Mouse (Mus musculus): ENCODE results near the gene 6430531B16Rik. TPM values are rescaled to one million over a fixed set of nuclear protein-coding genes. Genes with fewer than 3 reads are reported as not detected.

Gene 6430531B16Rik
- polyA plus RNA-seq, 1 experiment from 2014 or later = 0.96 TPM

GRCm38 (mm10) chr7:139949893-139950282 is 28.7 kb downstream of the 6430531B16Rik start:
- WGBS = under 1% methylated on average over 15 of the region's 15 CpGs
- peaks cover 83% of the 10 kb centered on the region for H3K27me3 ChIP-seq
- H3K9me3 ChIP-seq = no peaks in the 10 kb centered on the region
- peak overlapping the region; percentile 37 for H3K4me3 ChIP-seq (replicated peaks)
- H3K9ac ChIP-seq (replicated peaks) = peak overlapping the region; percentile 36; the same call in 1 of the 2 replicates
- peaks cover 17% of the 10 kb centered on the region for H3K4me1 ChIP-seq (replicated peaks)
- H3K36me3 ChIP-seq = no peaks in the 10 kb centered on the region
- peak overlapping the region; percentile 59 for H3K4me2 ChIP-seq (replicated peaks)
- ATAC-seq = peak; percentile 70
- no peak overlapping the region for H3K27ac ChIP-seq

- no peak overlapping the region for H3K4me3 ChIP-seq (replicated peaks)
- ATAC-seq = no peak
- no peaks in the 10 kb centered on the region for H3K36me3 ChIP-seq
- H3K9ac ChIP-seq (replicated peaks) = no peak overlapping the region
- no peak overlapping the region for H3K27ac ChIP-seq
- peaks cover 100% of the 10 kb centered on the region for H3K27me3 ChIP-seq
- peaks cover 28% of the 10 kb centered on the region for H3K4me1 ChIP-seq (replicated peaks)
- WGBS = 24% methylated on average over 5 of the region's 5 CpGs
- H3K4me2 ChIP-seq (replicated peaks) = no peak overlapping the region
- H3K9me3 ChIP-seq = no peaks in the 10 kb centered on the region
Observed at GRCm38 (mm10) chr7:139946032-139946431, 32.5 kb downstream of the 6430531B16Rik start.

DNA sequence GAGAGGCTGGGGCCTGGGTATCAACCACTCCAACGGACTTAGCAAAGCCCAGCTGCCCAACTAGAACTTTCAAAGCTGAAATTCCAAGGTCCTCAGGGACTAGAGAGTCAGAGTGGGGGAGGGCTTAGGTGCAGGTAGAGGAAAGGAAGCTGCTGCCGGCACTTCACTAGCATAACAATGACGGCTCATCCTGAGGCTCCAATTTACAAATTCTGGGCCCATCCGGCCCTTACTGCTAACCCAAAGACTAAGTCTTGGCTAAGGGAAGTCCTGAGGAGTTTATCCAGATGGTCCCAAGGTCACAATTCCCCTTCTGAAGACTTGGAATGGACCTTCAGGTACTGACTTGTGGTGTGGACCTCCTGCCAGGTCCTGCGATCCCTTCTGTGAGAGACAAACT is 33.0 kb downstream of the 6430531B16Rik start:
- WGBS = 8% methylated on average over 5 of the region's 5 CpGs
- ATAC-seq = no peak
- Histone ChIP-seq H3K9ac (replicated peaks) (no peak overlapping the region), H3K9me3 (no peaks in the 10 kb centered on the region), H3K27ac (no peak overlapping the region), H3K4me2 (replicated peaks) (no peak overlapping the region), H3K36me3 (no peaks in the 10 kb centered on the region), H3K27me3 (peaks cover 100% of the 10 kb centered on the region), H3K4me1 (replicated peaks) (peaks cover 23% of the 10 kb centered on the region), H3K4me3 (replicated peaks) (no peak overlapping the region)

DNA sequence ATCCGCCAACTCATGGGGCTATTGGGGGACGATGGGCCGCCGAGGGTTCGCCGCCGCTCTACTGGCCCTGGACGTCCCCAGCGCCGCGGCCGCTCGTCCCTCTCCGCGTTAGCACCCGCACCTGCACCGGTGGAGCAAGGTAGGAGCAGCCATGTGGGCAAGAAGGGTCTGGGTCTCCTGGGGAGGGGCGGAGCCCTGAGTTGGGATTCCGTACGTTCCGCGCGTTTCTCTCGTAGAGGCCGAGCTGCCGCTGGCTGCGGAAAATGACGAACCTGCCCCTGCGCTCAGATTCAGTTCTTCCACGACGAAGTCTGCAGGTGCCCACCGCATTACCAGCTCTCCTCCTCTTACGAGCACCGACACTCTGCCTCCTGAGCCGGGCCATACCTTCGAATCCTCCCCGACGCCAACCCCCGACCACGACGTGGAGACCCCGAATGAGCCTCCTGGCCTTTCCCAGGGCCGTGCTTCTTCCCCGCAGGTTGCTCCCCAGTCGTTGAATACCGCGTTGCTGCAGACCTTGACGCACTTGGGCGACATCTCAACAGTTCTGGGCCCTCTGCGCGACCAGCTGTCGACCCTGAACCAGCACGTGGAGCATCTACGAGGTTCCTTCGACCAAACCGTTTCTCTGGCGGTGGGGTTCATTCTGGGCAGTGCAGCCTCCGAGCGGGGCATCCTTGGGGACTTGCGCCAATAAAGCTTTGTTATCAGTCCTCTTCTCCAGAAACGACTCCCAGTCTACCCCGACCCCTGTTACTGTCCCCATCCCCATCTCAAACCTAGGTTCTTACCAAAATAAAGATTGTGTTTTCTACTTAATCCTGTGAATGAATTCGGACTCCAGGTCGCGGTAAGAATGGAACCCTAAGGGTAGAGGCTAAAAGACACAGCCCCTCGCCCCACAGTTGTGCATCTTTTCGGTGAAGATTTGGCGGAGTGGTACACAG is 34.0 kb downstream of the 6430531B16Rik start:
- WGBS = 3% methylated on average over 68 of the region's 68 CpGs
- no peak overlapping the region for H3K27ac ChIP-seq
- no peaks in the 10 kb centered on the region for H3K36me3 ChIP-seq
- peak overlapping the region; percentile 53 for H3K4me2 ChIP-seq (replicated peaks)
- H3K9ac ChIP-seq (replicated peaks) = peak overlapping the region; percentile 52
- peaks cover 14% of the 10 kb centered on the region for H3K4me1 ChIP-seq (replicated peaks)
- peak overlapping the region; percentile 34 for H3K4me3 ChIP-seq (replicated peaks)
- peaks cover 99% of the 10 kb centered on the region for H3K27me3 ChIP-seq
- peak; percentile 63 for ATAC-seq
- H3K9me3 ChIP-seq = no peaks in the 10 kb centered on the region

- peak; percentile 78 for ATAC-seq
- WGBS = 2% methylated on average over 59 of the region's 59 CpGs
Observed at GRCm38 (mm10) chr7:139943674-139944281, 34.8 kb downstream of the 6430531B16Rik start, which contains the start of gene Utf1. Gene Utf1 (plus strand): TSS chr7:139943789.

GRCm38 (mm10) chr7:139940476-139941209 is 37.9 kb downstream of the 6430531B16Rik start:
- Histone ChIP-seq H3K27ac (no peak overlapping the region), H3K4me2 (replicated peaks) (no peak overlapping the region), H3K36me3 (no peaks in the 10 kb centered on the region), H3K4me1 (replicated peaks) (peaks cover 13% of the 10 kb centered on the region), H3K4me3 (replicated peaks) (no peak overlapping the region), H3K27me3 (peaks cover 68% of the 10 kb centered on the region), H3K9ac (replicated peaks) (no peak overlapping the region), H3K9me3 (no peaks in the 10 kb centered on the region)
- no peak for ATAC-seq
- 61% methylated on average over 16 of the region's 16 CpGs for WGBS

More at GRCm38 (mm10) chr7:139943674-139944281, 34.8 kb downstream of the 6430531B16Rik start, which contains the start of gene Utf1:
- H3K4me2 ChIP-seq (replicated peaks) = peak within 1 kb of the TSS; percentile 53
- H3K4me3 ChIP-seq (replicated peaks) = peak within 1 kb of the TSS; percentile 34
- peak within 1 kb of the TSS; percentile 52 for H3K9ac ChIP-seq (replicated peaks)
- H3K27ac ChIP-seq = no peak within 1 kb of the TSS
- H3K4me1 ChIP-seq (replicated peaks) = peaks cover 13% of the 10 kb centered on the region
- H3K36me3 ChIP-seq = no peaks in the 10 kb centered on the region
- H3K9me3 ChIP-seq = no peaks in the 10 kb centered on the region
- H3K27me3 ChIP-seq = peaks cover 96% of the 10 kb centered on the region

- Histone ChIP-seq H3K4me3 (replicated peaks) (no peak overlapping the region), H3K4me2 (replicated peaks) (no peak overlapping the region), H3K27ac (no peak overlapping the region), H3K9me3 (no peaks in the 10 kb centered on the region), H3K9ac (replicated peaks) (no peak overlapping the region), H3K27me3 (peaks cover 51% of the 10 kb centered on the region), H3K4me1 (replicated peaks) (no peaks in the 10 kb centered on the region), H3K36me3 (peaks cover 6% of the 10 kb centered on the region; the same call in 1 of the 2 replicates)
- WGBS = 74% methylated on average over 5 of the region's 5 CpGs
- ATAC-seq = no peak
Observed at GRCm38 (mm10) chr7:139937810-139938209, 40.7 kb downstream of the 6430531B16Rik start.

- ATAC-seq = no peak
- no peak overlapping the region for H3K9ac ChIP-seq (replicated peaks)
- no peak overlapping the region for H3K4me3 ChIP-seq (replicated peaks)
- no peaks in the 10 kb centered on the region for H3K4me1 ChIP-seq (replicated peaks)
- H3K9me3 ChIP-seq = no peaks in the 10 kb centered on the region
- no peak overlapping the region for H3K4me2 ChIP-seq (replicated peaks)
- no peak overlapping the region for H3K27ac ChIP-seq
- peaks cover 47% of the 10 kb centered on the region for H3K27me3 ChIP-seq
- 90% methylated on average over 3 of the region's 3 CpGs for WGBS
- peaks cover 6% of the 10 kb centered on the region; the same call in 1 of the 2 replicates for H3K36me3 ChIP-seq
Observed at GRCm38 (mm10) chr7:139937138-139937537, 41.4 kb downstream of the 6430531B16Rik start.

GRCm38 (mm10) chr7:139936705-139937104 is 41.9 kb downstream of the 6430531B16Rik start:
- peaks cover 46% of the 10 kb centered on the region for H3K27me3 ChIP-seq
- H3K4me1 ChIP-seq (replicated peaks) = no peaks in the 10 kb centered on the region
- no peak overlapping the region for H3K4me3 ChIP-seq (replicated peaks)
- WGBS = 88% methylated on average over 10 of the region's 10 CpGs
- H3K9ac ChIP-seq (replicated peaks) = no peak overlapping the region
- H3K36me3 ChIP-seq = peaks cover 10% of the 10 kb centered on the region; the same call in 1 of the 2 replicates
- ATAC-seq = no peak
- no peak overlapping the region for H3K4me2 ChIP-seq (replicated peaks)
- H3K9me3 ChIP-seq = no peaks in the 10 kb centered on the region
- no peak overlapping the region for H3K27ac ChIP-seq

GRCm38 (mm10) chr7:139930732-139931131 is 47.8 kb downstream of the 6430531B16Rik start:
- peaks cover 12% of the 10 kb centered on the region; the same call in 1 of the 2 replicates for H3K36me3 ChIP-seq
- ATAC-seq = peak; percentile 82
- no peaks in the 10 kb centered on the region for H3K9me3 ChIP-seq
- H3K27ac ChIP-seq = no peak overlapping the region
- no peaks in the 10 kb centered on the region for H3K4me1 ChIP-seq (replicated peaks)
- H3K4me2 ChIP-seq (replicated peaks) = no peak overlapping the region
- no peak overlapping the region for H3K9ac ChIP-seq (replicated peaks)
- WGBS = 15% methylated on average over 11 of the region's 11 CpGs
- no peak overlapping the region for H3K4me3 ChIP-seq (replicated peaks)
- H3K27me3 ChIP-seq = peaks cover 21% of the 10 kb centered on the region

Data from midbrain, embryonic 13.5 days (tissue).